Mouse (Mus musculus) mouse trophoblast stem cell (cell line): ENCODE measurements around the gene Galnt4.

Experiments used
- in situ Hi-C, 2 experiments: fragments of 300-500 bp; cut with MseI, MboI; formaldehyde crosslinking; loops; 2 replicates in 1 of 2; 3 replicates in 1 of 2; pipeline ENCODE4 v1.15.1; 2025

Galnt4 gene

GRCm38 (mm10) chr10:99107964-99108363, at the start of gene Galnt4:
TSS of gene Galnt4 (plus strand) at chr10:99108159.
- in situ Hi-C loops = no loop called here

DNA sequence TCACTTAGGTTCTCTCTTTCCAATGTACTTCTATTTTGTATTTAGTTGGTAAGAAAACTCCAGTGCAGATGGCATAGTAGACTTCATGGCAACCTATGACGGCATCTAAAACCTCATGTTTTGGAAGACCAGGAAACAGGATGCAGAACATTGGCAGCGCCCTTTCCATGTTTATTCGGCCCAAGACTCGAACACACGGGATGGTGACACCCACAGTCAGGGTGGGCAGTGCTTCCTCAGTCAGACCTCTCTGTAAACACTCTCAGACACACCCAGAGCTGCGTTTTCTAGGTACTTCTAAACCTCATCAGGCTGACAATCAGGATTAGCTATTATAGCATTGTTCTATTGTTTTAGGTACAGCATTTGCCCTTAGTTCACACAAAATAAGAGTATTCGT, 47.4 kb upstream of the Galnt4 start:
- in situ Hi-C loops = no loop called here

GRCm38 (mm10) chr10:99061418-99061817, 46.5 kb upstream of the Galnt4 start:
- in situ Hi-C loops = no loop called here

GRCm38 (mm10) chr10:99062546-99062945, 45.4 kb upstream of the Galnt4 start:
- in situ Hi-C loops = no loop called here

DNA sequence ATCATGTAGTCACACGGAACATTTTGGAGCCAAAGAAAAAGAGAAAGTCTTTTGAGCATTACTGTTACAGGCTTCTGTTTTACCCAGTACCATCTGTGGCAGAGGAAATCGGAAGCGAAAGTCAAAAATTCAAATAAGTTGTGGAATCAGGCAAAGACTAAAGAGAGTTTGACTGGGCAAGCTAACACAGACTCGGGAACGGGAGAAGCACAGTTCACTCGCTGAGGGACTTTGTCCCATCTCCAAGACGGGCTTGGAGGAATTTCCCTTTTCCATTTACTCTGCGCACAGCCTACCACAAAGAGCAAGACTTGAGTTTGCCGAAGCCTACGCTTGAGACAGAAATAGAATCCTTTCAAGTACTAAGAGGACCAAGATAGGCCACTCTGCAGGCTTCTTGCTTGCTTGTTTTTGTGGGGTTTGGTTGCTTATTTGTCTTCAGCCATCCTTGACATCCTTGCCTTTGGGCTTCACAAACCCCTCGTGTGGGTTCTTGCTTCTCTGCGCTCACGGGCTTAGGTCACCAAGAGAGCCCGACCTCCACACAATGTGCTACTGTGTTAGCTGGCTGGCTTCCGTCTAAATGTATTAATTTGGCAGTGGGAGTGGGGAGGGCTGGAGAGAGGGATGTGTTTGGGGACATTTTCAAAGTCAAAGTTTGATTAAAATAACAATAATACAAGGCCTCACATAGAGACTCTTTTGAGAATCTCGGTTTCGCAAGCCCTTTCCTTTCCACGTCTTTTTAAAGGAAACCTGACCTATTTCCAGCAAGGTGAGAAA, 31.7 kb upstream of the Galnt4 start:
- in situ Hi-C loops = loop anchor here in 1 of 2 experiments (25.0 kb wide), 1 partner anchor 589 kb away; no protein-coding TSS in a partner anchor

DNA sequence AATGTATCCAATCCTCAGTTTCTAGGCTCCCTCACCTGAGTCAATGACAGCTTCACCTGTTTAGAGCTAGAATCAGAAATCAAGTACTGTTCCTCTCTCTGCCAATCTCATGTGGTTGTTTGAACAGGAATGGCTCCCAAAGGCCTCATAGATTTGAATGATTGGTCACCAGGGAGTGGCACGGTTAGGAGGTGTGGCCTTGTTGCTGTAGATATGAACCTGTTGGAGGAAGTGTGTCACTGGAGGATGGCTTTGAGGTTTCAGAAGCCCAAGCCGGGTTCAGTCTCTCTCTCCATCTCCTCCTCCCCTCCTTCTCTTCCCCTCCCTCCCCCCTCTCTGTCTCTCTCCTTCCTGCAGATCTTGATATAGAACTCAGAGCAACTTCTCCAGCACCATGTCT, 29.3 kb upstream of the Galnt4 start:
- in situ Hi-C loops = loop anchor here in 1 of 2 experiments (25.0 kb wide), 1 partner anchor 591 kb away; no protein-coding TSS in a partner anchor

GRCm38 (mm10) chr10:99081569-99081990, 26.4 kb upstream of the Galnt4 start:
- in situ Hi-C loops = loop anchor here (10.0 to 25.0 kb wide), 2 partner anchors 587 to 594 kb away; no protein-coding TSS in a partner anchor

DNA sequence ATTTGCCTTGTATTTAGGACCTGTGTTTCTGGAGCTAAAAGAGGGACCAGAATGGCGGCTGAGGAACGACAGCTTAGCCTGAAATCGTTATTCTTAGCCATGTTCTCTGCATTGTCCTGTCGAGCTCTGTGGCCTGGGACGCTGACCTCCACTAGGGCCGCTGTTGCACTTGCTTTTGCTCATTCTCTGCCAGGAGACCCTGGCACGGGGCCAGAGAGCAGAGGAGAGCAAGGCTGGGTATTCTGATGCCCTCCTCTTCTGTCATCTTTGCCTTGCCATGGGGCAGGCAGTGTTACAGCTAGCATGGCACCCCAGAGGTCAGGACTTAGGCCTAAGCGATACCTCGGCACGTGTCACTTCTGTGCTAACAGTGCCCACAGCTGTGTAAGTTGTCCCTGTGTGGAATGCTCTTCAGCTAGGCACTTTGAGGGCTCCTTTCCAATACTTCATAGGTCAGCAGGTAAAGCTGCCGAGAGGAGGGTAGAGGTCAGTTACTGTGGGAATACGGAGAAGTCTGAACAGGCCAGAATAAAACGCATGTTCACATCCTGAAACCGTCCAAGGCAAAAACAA, 24.4 kb upstream of the Galnt4 start:
- in situ Hi-C loops = loop anchor here (10.0 to 25.0 kb wide), 2 partner anchors 589 to 596 kb away; no protein-coding TSS in a partner anchor

DNA sequence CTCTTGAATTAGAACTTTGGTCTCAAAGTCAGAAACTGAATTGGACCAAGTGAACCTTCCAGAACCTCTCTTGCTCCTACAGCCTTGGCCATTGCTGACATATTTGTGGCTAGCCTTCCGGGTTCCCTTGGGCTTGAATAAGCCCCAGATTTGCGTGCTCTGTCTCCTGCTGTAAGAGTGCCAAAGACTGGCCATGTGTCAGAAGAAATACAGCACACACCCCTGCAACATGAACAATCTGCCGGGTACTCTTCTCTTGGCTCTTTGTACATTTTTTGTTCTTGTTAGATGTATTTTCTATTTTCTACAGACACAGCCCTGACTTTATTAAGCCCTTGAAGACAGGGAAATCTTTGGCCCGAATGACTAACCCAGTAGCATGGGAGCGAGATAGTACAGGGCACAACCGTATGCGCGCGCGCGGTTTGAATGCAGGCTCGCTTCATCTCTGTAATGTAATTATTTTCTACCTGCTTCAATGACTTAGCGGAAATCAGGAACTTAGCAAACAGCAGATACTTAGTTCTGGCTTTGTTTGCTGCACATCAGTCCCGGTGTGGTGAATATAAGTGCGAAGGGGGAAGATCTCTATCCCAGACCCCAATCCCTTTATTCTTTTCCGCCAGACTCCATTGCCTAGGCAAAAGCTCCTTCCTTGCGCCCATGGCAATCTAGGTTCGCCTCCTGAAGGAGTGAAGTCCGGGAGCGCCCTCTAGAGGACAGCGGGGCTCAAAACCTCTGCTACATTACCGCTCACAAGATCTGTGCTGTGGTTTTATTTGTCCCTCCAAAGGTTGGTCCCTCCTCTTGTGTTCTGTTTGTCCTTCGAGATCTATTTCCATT, 23.3 kb upstream of the Galnt4 start:
- in situ Hi-C loops = loop anchor here (10.0 to 25.0 kb wide), 2 partner anchors 590 to 597 kb away; no protein-coding TSS in a partner anchor

- in situ Hi-C loops = loop anchor here (10.0 to 25.0 kb wide), 2 partner anchors 590 to 598 kb away; no protein-coding TSS in a partner anchor
Observed at GRCm38 (mm10) chr10:99085240-99085587, 22.7 kb upstream of the Galnt4 start.

DNA sequence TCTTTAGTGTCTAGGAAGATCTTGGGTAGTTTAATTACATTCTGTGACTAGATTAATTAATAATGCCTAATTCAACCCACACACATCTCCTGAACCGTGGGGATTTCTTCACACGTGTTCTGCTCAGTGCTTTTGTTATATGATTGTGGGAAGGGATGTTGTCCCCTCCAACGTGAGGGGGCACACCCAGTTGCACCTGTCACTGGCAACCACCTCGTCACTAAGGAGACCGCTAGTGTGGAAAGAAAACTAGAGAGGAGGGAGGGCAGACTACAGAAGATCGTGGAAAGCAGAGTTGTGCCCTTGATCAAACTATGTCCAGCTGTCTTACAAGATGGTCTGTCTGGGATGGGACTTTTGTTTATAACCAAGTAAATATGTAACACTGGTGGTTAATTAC, 21.9 kb upstream of the Galnt4 start:
- in situ Hi-C loops = loop anchor here (10.0 to 25.0 kb wide), 2 partner anchors 591 to 599 kb away; no protein-coding TSS in a partner anchor

- in situ Hi-C loops = loop anchor here (10.0 to 25.0 kb wide), 2 partner anchors 595 to 603 kb away; no protein-coding TSS in a partner anchor
Observed at GRCm38 (mm10) chr10:99089906-99090305, 18.1 kb upstream of the Galnt4 start.

DNA sequence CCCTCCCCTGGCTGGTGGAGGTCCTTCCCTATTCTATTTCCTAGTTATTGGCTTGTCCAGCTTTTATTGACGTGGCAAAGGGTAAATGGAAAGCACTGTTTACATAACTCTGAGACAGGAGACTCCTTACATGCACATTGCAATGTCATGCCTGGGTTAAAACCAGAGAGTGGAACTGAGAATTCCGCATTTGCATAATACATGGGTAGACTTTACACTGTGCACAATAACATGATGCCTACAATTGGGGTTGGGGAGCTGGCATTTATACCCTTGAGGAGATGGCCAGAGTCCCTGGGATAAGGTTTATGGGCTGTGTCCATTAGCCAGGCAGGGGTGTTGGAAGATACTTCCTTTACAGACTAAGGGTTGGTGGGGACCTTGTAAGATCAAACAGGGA, 14.6 kb upstream of the Galnt4 start:
- in situ Hi-C loops = loop anchor here in 1 of 2 experiments (25.0 kb wide), 1 partner anchor 606 kb away; no protein-coding TSS in a partner anchor

DNA sequence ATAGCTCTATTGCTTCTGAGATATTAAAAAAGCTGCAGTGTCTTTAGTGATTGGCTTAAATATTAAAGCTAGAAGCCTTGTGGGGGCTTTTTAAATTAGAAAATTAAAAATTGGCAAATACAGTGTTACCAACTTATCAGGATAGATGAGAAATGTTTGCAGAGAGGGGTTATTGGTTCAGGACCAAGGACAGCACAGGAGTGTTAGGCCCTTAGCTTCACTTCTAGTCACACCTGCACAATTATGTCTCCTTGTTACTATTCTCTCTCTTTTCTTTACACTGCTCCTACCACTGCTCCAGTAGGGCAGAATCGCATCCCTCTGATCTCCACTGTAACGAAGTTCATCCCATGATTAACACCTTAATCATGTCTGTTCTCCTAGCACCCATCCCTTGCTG, 12.8 kb upstream of the Galnt4 start:
- in situ Hi-C loops = loop anchor here in 1 of 2 experiments (25.0 kb wide), 1 partner anchor 608 kb away; no protein-coding TSS in a partner anchor

GRCm38 (mm10) chr10:99097374-99097773, 10.6 kb upstream of the Galnt4 start:
- in situ Hi-C loops = loop anchor here in 1 of 2 experiments (25.0 kb wide), 1 partner anchor 610 kb away; no protein-coding TSS in a partner anchor

DNA sequence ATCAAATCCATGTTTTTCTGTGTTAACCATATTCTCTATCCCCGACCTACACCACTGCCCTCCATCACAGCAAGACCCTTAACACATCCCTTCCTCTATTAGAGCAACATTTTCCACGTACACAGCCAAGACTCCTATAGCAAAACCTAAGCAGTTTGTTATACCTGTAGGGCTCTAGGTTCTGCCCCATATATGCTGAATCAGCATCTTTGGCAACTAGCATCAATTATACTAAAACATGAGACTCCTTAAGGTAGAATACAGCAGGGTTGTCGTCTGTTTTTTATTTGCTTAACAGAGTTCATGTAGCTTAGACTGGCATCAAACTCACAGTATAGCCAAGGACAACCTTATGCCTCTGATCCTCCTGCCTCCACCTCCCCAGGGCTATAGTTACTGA, 2.4 kb upstream of the Galnt4 start:
- in situ Hi-C loops = no loop called here

DNA sequence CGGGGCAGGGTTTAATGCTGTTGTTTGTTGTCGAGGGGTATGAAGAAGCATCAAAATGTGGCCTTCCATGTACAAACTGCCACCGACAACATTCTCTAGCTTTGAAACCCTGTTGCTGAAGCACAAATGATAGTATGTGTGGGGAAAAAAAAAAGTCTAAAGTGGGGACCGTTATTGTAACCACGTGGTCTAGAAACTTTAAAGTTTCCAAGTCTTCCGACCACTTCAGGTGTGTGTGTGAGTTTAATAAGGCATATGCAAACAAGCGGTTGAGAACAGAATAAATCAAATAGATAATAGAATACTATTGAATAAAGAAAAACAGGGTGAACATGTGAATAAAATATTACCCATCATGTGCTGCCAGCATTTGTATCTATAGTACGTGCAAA, 1.7 kb upstream of the Galnt4 start:
- in situ Hi-C loops = no loop called here

DNA sequence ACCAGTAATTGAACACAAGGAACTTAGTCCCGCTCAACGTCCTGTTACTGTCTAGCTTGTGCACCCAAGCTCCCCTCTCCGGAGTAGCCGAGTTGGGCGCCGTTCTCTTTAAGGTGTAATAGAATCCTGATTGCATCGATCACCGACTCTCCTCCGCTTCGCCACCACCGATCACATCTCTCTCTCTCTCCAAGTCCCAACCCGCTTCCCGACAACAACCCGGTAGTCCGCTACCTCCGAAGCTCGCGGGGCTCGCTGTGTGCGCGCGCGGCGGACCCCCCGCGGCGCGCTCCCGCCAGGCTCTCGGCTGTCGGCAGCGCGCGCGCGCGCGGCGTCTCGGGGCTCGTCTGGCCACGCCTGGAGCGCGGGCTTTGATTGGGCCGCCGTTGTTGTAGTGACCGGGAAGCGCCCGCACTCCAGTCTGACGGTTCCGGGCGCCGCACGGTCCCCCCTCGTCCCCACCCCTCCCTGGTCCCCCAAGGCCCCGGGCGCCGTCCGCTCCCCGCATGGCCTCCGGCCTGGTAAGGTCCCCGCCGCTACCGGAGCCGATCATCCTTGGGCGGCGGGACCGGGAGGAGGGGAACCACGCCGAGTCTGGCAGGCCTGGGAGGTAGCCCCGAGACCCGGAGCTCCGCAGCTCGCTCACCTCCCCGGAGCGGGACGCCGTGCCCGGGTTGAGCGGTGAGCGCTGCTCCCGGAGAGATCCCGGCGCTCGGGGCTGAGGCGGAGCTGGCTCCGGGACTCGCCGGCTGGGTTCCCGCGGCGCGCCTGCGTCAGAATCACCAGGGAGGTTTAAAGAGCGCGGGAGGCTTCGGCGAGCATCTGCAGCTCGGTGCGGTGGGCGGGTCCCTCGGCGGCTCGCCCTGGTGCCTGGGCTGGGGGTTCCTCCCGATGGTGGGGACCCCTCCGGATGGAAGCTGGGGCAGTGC, 992 bp upstream of the Galnt4 start, which contains the start of gene Poc1b:
Poc1b (plus strand) TSS at position 334 of the 929 bp plus-strand sequence.
- in situ Hi-C loops = no loop called here

DNA sequence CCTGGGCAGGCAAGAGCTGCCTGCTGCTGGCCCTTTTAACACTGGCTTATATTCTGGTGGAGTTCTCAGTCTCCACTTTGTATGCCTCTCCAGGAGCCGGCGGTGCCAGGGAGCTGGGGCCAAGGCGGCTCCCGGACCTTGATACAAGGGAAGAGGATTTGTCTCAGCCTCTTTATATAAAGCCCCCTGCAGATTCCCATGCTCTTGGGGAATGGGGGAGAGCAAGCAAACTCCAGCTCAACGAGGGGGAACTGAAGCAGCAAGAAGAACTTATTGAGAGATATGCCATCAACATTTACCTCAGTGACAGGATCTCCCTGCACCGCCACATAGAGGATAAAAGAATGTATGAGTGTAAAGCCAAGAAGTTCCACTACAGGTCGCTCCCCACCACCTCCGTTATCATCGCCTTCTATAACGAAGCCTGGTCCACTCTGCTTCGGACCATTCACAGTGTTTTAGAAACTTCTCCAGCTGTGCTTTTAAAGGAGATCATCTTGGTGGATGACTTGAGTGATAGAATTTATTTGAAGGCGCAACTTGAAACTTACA, 548 bp downstream of the Galnt4 start:
- in situ Hi-C loops = no loop called here

DNA sequence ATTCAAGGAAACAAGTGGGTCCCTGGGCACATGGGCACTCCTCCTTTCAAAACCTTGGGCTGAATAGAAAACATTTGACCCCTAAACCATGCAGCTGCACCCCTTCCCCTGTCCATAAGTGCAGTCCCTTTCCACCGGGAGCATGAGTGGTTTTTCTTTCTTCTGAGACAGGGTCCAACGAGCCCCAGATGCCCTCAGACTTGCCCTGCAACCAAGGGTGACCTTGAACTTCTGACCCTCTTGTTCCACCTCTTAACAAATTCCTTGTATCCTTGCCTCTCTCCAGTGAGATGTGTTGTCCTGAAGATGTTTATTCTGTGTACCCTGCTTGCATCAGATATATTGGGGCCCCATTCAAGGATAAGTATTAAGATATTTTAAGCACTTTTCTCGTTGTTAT, 5.6 kb downstream of the Galnt4 start:
- in situ Hi-C loops = no loop called here
